Mouse (Mus musculus) liver, adult (tissue): ENCODE measurements around the gene Gm13539.
"Not testable (repeated sequence)": the region's sequence is repeated elsewhere in the genome, so short reads cannot be mapped to it uniquely, and the experiment has no call there.

Source experiments
- GATA4 ChIP-seq: IDR thresholded peaks from 2 replicates; pipeline ENCODE4 v1.6.1; 2014; ENCODE audit warnings: mild to moderate bottlenecking, low read length; ENCODE audit not compliant: insufficient replicate concordance

Gm13539 gene

DNA sequence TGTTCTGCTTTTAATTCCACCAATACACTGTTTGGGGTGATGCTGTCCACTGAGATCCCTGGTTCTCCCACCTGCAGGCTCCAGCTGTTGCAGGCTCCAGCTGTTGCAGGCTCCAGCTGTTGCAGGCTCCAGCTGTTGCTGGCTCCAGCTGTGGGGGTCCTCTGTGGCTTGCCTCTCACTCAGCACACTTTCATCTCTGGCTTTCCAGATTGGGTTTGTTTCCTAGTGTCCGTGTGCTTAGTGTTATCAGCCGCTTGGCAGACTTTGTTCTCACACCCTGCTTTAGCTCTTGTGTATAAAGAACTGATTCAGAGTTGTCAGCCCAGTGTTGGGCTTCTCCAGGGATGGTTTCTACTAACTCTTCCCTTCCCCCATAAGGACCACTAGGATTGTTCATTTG, 15.6 kb downstream of the Gm13539 start:
- TF ChIP-seq GATA4, result no peak

- no peak for TF ChIP-seq GATA4
These were observed 16.0 kb downstream of the Gm13539 start for GRCm38 (mm10) chr2:25798065-25798464.

DNA sequence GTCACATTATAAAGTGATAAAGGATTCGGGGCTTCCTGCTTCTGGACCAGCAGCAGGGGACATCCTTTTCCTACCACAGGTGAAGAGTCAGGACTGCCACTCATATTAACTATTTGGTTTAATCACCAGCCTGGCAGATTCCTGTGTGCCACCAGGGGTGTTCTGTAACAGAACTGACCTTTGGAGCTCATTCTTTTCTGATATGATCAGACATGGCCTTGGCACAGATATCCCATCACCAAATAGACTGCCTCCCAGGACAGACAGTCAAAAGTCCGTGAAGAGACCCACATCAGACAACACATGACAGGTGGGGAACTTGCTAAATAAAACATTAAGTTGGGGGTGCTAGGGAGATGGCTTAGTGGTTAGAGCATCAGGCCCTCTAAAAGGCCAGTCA, 29.7 kb downstream of the Gm13539 start:
- TF ChIP-seq GATA4, result no peak

DNA sequence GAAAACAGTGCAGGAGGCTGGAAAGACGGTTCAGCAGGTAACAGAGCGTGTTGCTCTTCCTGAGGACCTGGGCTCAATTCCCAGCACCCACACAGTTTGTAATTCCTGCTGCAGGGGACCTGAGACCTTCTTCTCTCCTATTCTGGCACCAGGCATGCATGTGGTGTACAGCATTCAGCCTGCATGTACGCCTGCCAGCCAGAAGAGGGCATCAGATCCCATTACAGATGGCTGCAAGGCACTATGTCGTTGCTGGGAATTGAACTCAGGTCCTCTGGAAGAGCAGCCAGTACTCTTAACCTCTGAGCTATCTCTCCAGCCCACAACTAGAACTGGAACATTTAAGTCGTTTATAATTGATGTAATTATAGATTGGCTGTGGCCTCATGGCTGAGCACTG, 31.3 kb downstream of the Gm13539 start:
- TF ChIP-seq GATA4, result no peak

- TF ChIP-seq GATA4, result not testable (repeated sequence)
These were observed 33.7 kb downstream of the Gm13539 start, which contains the start of gene Glt6d1 for GRCm38 (mm10) chr2:25815748-25816147. Gene Glt6d1 (minus strand): TSS chr2:25815848.

- TF ChIP-seq GATA4, result no peak
These were observed 40.7 kb downstream of the Gm13539 start, which contains the start of gene Lcn9 for GRCm38 (mm10) chr2:25822806-25823205. Gene Lcn9 (plus strand): TSS chr2:25823153.

GRCm38 (mm10) chr2:25824751-25825150, 42.7 kb downstream of the Gm13539 start:
- TF ChIP-seq GATA4, result no peak

DNA sequence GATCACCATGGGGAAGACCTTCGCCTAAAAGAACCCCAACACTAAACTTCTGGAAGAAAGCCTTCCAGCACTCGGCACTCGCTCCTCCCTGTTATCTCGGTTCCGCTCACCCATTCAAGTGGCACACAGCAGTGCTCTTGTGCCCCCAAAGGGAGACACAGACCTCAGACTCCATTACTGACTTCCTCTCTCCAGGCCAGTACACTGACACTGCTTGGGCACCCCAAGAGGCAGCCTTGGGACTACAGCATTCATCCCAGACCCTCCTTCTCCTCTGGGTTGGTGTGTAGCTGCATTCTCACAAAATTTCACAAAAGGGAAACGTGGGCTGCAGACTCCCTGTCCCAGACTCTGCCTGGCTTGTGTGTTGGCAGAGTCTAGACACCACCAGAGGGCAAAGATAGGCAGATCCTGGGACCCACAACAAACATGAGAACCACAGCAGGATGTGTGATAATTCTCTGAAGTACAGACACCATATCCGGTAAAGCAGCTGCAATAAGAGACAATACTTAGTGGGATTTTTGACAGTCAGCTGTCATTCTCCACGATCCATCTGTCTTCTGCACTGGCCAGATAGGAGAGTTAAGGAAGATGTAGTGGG, 46.4 kb downstream of the Gm13539 start:
- TF ChIP-seq GATA4, result no peak

GRCm38 (mm10) chr2:25830786-25831185, 48.7 kb downstream of the Gm13539 start:
- TF ChIP-seq GATA4, result no peak

GRCm38 (mm10) chr2:25836291-25836690, 54.2 kb downstream of the Gm13539 start:
- no peak for TF ChIP-seq GATA4
